Mouse (Mus musculus): ENCODE results near the gene Ndufb4. TPM values are rescaled to one million over a fixed set of nuclear protein-coding genes. Genes with fewer than 3 reads are reported as not detected.
"Not testable (repeated sequence)": the region's sequence is repeated elsewhere in the genome, so short reads cannot be mapped to it uniquely, and the experiment has no call there.

The Ndufb4 gene
- polyA plus RNA-seq, 1 experiment from 2014 or later: 48.9 TPM

DNA sequence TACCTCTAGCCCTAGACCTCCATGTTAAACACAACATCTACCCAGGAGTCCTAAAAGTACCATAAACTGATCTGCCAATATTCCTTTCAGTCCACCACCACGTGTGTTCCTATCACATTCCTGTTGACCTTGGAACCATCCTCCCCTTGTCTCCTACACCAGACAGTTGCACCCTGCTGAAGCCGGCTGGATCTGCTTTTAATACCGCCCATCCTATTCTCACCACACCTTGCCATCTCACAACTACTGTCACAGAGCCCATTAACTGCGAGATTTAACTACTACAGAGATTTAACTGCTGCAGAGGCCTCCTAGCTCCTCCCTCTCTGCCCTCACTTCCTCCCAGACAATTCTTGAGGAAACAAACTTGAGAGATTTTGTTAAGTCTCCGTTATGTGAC lies 2.8 kb downstream of the Ndufb4 start:
- WGBS: 91% methylated on average over 5 of the region's 5 CpGs
- no peak overlapping the region for H3K9ac ChIP-seq
- no peaks in the 10 kb centered on the region for H3K9me3 ChIP-seq (replicated peaks)
- H3K4me1 ChIP-seq: peaks cover 12% of the 10 kb centered on the region
- no peak for ATAC-seq (ENCODE audit: insufficient number of reproducible peaks, low FRiP score, low TSS enrichment, low read depth)
- H3K36me3 ChIP-seq: peaks cover 21% of the 10 kb centered on the region
- H3K27ac ChIP-seq (replicated peaks): no peak overlapping the region
- no peak overlapping the region for H3K4me2 ChIP-seq (replicated peaks)
- H3K27me3 ChIP-seq: no peaks in the 10 kb centered on the region
- H3K4me3 ChIP-seq (replicated peaks): no peak overlapping the region

DNA sequence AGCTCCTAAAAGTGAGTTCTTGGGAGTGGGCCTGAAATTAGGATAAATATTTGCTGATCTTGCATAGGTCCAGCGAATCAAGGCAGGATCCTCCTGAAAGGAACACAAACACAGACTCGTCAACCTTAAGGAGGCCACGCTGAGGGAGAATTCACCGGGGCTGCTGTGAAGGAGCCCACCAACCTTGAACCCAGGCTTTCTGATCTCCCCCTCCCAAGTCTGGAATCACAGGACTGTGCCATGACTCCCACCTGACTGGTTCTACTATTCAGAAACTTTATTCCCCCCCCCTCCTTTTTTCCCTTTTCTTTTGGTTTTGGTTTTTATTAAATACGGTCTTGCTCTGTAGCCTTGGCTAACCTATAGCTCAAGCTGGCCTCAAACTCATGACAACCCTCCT lies 5.2 kb downstream of the Ndufb4 start:
- no peak overlapping the region for H3K9ac ChIP-seq
- H3K4me3 ChIP-seq (replicated peaks): no peak overlapping the region
- no peak for ATAC-seq (ENCODE audit: insufficient number of reproducible peaks, low FRiP score, low TSS enrichment, low read depth)
- WGBS: 86% methylated on average over 5 of the region's 5 CpGs
- H3K9me3 ChIP-seq (replicated peaks): no peaks in the 10 kb centered on the region
- H3K4me2 ChIP-seq (replicated peaks): no peak overlapping the region
- H3K27ac ChIP-seq (replicated peaks): no peak overlapping the region
- H3K27me3 ChIP-seq: no peaks in the 10 kb centered on the region
- peaks cover 35% of the 10 kb centered on the region for H3K36me3 ChIP-seq
- H3K4me1 ChIP-seq: peaks cover 12% of the 10 kb centered on the region

DNA sequence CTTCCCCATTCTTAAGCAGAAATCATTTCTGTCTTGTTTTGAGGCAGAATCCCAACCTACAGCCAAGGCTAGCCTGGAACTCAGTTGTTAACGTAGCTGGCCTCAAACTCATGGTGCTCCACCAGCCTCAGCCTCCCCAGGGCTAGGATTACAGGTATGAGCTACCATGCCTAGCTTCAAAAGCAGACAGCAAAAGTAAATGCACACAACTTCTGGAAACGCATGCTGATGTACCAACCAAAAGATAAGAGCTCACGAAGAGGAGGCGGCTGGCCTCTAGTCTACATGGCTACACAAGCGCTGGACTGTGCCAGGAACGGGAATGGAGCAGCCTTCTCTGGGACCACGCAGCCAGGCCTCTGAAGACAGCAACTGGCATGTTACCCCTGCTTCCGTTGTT lies 6.3 kb downstream of the Ndufb4 start:
- no peak overlapping the region for H3K27ac ChIP-seq (replicated peaks)
- no peak overlapping the region for H3K9ac ChIP-seq
- H3K36me3 ChIP-seq: peaks cover 35% of the 10 kb centered on the region
- 91% methylated on average over 8 of the region's 8 CpGs for WGBS
- H3K4me2 ChIP-seq (replicated peaks): no peak overlapping the region
- H3K27me3 ChIP-seq: no peaks in the 10 kb centered on the region
- H3K4me1 ChIP-seq: peaks cover 9% of the 10 kb centered on the region
- no peaks in the 10 kb centered on the region for H3K9me3 ChIP-seq (replicated peaks)
- H3K4me3 ChIP-seq (replicated peaks): no peak overlapping the region
- no peak for ATAC-seq (ENCODE audit: insufficient number of reproducible peaks, low FRiP score, low TSS enrichment, low read depth)

DNA sequence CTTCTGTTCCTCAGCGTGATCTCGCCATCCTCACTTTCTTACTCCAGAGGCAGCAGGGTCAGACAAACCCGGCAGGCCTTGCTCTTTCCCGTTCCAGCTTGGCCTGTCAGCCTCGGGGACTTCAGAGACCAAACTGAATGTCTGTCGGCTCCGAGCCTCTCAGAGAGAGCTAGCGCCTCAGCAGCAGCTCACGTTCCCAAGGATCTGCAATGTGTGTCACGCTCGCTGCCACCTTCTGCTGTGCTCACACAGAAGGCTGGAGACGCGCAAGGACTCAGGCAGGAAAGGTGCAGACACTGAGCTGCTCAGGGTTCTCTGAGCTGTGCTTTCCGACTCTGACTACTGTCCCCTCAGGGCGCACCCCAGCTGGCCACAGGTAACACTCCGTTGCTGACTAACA lies 7.2 kb downstream of the Ndufb4 start:
- 80% methylated on average over 16 of the region's 16 CpGs for WGBS
- Histone ChIP-seq H3K36me3 (peaks cover 35% of the 10 kb centered on the region), H3K4me1 (peaks cover under 1% of the 10 kb centered on the region; the same call in 1 of the 2 replicates), H3K27me3 (no peaks in the 10 kb centered on the region), H3K27ac (replicated peaks) (no peak overlapping the region), H3K9me3 (replicated peaks) (no peaks in the 10 kb centered on the region), H3K4me2 (replicated peaks) (no peak overlapping the region), H3K9ac (no peak overlapping the region), H3K4me3 (replicated peaks) (no peak overlapping the region)
- no peak for ATAC-seq (ENCODE audit: insufficient number of reproducible peaks, low FRiP score, low TSS enrichment, low read depth)

DNA sequence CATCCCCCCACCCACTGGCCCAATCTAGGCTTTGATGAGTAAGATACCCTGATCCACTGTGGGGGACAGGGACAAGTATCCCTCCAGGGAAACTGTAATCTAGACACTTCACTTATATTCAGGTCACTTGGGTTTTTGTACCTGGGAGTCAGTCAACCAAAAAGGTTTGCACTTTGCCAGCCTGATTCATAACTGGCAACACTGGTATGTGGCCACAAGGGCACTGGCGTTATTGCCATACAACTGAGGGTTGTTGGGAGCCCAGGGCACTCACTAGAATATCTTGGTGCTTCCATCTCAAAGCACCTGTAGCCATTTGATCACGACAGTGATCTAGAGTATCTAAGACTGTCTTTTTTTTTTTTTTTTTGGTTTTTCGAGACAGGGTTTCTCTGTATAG lies 8.5 kb downstream of the Ndufb4 start:
- no peak overlapping the region for H3K27ac ChIP-seq (replicated peaks)
- H3K27me3 ChIP-seq: no peaks in the 10 kb centered on the region
- 92% methylated on average over 3 of the region's 3 CpGs for WGBS
- H3K4me2 ChIP-seq (replicated peaks): no peak overlapping the region
- H3K9ac ChIP-seq: no peak overlapping the region
- ATAC-seq (ENCODE audit: insufficient number of reproducible peaks, low FRiP score, low TSS enrichment, low read depth): no peak
- H3K4me3 ChIP-seq (replicated peaks): no peak overlapping the region
- H3K36me3 ChIP-seq: peaks cover 32% of the 10 kb centered on the region
- no peaks in the 10 kb centered on the region for H3K9me3 ChIP-seq (replicated peaks)
- no peaks in the 10 kb centered on the region for H3K4me1 ChIP-seq

DNA sequence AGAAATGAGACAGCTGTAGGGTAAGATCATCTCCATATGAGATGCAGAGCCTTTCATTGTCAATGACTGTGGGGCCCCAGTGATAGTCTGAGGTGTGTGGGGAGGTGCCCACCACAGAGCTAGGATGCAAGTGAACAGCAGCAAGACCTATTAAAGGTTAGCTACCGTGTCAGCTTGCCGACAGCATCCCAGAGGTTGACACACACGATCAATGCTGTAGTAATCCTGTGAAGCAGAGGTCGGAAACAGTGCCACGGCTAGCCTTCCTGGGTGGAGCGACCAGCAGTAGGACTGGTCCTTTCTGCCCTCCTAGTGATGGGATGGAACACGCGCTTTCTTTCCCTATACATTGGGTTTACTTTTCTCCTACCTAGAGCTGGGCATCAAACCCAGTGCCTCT lies 9.0 kb downstream of the Ndufb4 start:
- H3K4me1 ChIP-seq: no peaks in the 10 kb centered on the region
- WGBS: 92% methylated on average over 8 of the region's 8 CpGs
- ATAC-seq (ENCODE audit: insufficient number of reproducible peaks, low FRiP score, low TSS enrichment, low read depth): no peak
- peaks cover 32% of the 10 kb centered on the region for H3K36me3 ChIP-seq
- no peak overlapping the region for H3K27ac ChIP-seq (replicated peaks)
- H3K9ac ChIP-seq: no peak overlapping the region
- H3K9me3 ChIP-seq (replicated peaks): no peaks in the 10 kb centered on the region
- H3K4me2 ChIP-seq (replicated peaks): no peak overlapping the region
- H3K27me3 ChIP-seq: no peaks in the 10 kb centered on the region
- no peak overlapping the region for H3K4me3 ChIP-seq (replicated peaks)

DNA sequence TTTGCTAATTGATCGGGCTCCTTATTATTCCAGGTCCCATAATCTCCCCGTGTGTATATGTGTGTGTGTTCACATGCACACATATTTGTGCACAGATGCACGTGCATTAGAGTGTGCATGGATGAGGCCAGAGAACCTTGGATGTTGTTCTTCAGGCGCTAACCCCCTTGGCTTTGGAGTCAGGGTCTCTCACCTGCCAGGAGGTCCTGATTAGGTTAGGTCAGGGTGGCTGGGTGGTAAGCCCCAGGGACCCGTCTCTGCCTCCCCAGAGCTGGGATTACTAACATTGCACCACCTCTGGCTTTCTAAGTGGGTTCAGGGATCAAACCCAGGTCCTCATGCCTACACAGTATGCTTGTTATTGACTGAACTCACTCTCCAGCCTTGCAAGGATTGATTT lies 9.8 kb downstream of the Ndufb4 start:
- Histone ChIP-seq H3K27me3 (no peaks in the 10 kb centered on the region), H3K36me3 (peaks cover 32% of the 10 kb centered on the region), H3K4me1 (no peaks in the 10 kb centered on the region), H3K4me2 (replicated peaks) (no peak overlapping the region), H3K27ac (replicated peaks) (no peak overlapping the region), H3K9me3 (replicated peaks) (no peaks in the 10 kb centered on the region), H3K4me3 (replicated peaks) (no peak overlapping the region), H3K9ac (no peak overlapping the region)
- no peak; the same call in 1 of the 2 replicates for ATAC-seq (ENCODE audit: insufficient number of reproducible peaks, low FRiP score, low TSS enrichment, low read depth)
- 86% methylated on average over 5 of the region's 5 CpGs for WGBS

DNA sequence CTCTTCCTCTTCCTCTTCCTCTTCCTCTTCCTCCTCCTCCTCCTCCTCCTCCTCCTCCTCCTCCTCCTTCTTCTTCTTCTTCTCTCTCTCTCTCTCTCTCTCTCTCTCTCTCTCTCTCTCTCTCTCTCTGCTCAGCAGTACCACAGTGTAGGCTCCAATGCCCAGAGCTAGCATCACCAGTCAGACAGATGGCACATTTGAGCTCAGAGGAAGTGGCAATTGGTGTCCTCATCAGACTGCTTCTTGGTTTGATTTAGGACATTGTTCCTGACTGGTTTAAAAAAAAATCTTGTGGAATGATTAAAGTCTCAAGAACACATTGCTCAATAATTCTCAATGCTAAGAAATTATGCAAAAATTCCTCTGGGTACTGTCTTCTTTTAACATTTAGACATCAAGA lies 13.7 kb downstream of the Ndufb4 start:
- not testable (repeated sequence) for H3K4me3 ChIP-seq (replicated peaks); ATAC-seq (ENCODE audit: insufficient number of reproducible peaks, low FRiP score, low TSS enrichment, low read depth); H3K4me2 ChIP-seq (replicated peaks); H3K27me3 ChIP-seq; H3K9me3 ChIP-seq (replicated peaks); H3K4me1 ChIP-seq; H3K27ac ChIP-seq (replicated peaks); H3K9ac ChIP-seq; H3K36me3 ChIP-seq

DNA sequence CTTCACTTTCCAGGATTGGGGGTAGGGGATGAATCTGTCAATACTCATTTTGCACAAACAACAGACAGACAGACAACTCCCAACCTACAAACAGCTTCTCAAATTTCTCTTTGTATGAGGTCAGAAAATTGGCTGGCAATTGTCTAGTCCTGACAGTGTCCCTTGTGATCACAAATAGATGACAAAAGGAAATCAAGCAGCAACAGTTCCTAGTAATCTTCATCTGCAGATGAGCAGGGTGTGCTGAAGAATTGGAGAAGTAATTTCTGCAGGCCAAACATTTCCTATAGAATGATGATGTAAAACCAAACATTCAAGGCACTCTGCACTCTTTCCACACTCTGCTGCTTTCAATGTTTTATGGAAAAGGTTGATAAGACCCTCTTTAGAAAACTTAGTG lies 16.5 kb downstream of the Ndufb4 start:
- Histone ChIP-seq H3K4me1 (no peaks in the 10 kb centered on the region), H3K36me3 (no peaks in the 10 kb centered on the region), H3K27ac (replicated peaks) (no peak overlapping the region)

DNA sequence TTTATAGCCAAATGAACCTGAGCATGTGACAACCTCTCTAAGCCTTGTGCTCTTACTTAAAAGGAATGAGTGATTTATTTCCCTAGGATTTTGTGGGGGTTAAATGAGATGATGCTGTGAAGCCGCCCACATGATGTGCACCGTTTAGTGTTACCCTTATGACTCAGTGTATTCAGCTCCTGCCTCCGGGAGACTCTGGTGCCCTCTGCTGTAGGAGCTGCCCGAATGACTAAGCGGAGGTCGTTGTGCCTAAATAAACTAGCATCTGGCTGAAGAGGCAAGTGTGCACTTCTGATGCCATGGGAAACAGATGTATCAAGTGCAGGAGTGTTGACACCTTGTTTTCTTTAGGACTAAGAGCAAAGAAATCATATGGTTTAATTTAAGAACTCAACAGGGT lies 18.1 kb downstream of the Ndufb4 start:
- Histone ChIP-seq H3K27ac (replicated peaks) (no peak overlapping the region), H3K4me2 (replicated peaks) (no peak overlapping the region), H3K9ac (no peak overlapping the region), H3K4me3 (replicated peaks) (no peak overlapping the region), H3K4me1 (no peaks in the 10 kb centered on the region), H3K36me3 (no peaks in the 10 kb centered on the region), H3K27me3 (no peaks in the 10 kb centered on the region), H3K9me3 (replicated peaks) (no peaks in the 10 kb centered on the region)
- WGBS: 49% methylated on average over 6 of the region's 6 CpGs
- no peak for ATAC-seq (ENCODE audit: insufficient number of reproducible peaks, low FRiP score, low TSS enrichment, low read depth)

More for the DNA sequence above, 16.5 kb downstream of the Ndufb4 start:
- no peak for ATAC-seq (ENCODE audit: insufficient number of reproducible peaks, low FRiP score, low TSS enrichment, low read depth)
- H3K9me3 ChIP-seq (replicated peaks): no peaks in the 10 kb centered on the region
- no peak overlapping the region for H3K4me2 ChIP-seq (replicated peaks)
- H3K4me3 ChIP-seq (replicated peaks): no peak overlapping the region
- H3K27me3 ChIP-seq: no peaks in the 10 kb centered on the region
- no peak overlapping the region for H3K9ac ChIP-seq

DNA sequence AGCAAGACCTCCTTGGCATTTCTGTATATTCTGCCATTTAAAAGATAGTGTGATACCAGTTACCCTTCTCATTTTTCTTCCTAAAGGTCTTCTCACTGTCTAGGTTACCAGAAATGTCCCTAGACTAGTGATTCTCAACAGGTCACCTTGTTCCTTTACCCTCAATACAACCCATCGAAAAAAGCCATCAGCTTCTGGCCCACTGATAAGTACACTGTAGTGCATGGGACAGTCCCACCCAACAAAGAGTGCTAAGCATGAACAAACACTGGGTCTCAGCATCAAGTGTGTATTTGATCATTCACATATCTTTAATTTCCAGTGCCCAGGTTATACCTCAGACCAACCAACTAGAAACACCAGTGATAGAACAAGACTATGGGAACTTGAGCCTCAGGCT lies 19.2 kb downstream of the Ndufb4 start:
- 91% methylated on average over 1 of the region's 1 CpGs for WGBS
- Histone ChIP-seq H3K27ac (replicated peaks) (no peak overlapping the region), H3K9ac (no peak overlapping the region), H3K4me3 (replicated peaks) (no peak overlapping the region), H3K4me1 (no peaks in the 10 kb centered on the region), H3K27me3 (no peaks in the 10 kb centered on the region), H3K36me3 (no peaks in the 10 kb centered on the region), H3K4me2 (replicated peaks) (no peak overlapping the region), H3K9me3 (replicated peaks) (no peaks in the 10 kb centered on the region)
- no peak for ATAC-seq (ENCODE audit: insufficient number of reproducible peaks, low FRiP score, low TSS enrichment, low read depth)

DNA sequence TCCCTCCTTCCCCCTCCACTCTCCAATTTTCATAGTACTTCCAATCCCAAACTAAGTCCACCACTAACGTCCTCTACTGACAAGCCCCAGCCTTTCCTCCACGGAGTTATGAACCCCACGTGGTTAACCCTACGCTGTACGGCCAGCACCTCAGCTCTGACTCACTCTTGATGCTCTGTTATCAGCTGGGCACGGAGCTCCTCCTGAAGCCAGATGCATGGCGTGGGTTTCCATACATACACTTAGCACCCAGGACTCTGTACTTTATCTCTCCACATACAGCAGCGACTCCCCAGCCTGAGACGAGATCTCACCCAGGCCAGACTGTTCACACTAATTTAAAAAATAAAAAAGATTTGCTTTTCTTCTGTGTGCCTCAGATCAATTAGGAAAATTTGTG lies 19.7 kb downstream of the Ndufb4 start:
- 66% methylated on average over 9 of the region's 9 CpGs for WGBS
- no peaks in the 10 kb centered on the region for H3K36me3 ChIP-seq

More for the DNA sequence above, 19.7 kb downstream of the Ndufb4 start:
- Histone ChIP-seq H3K9me3 (replicated peaks) (no peaks in the 10 kb centered on the region), H3K27ac (replicated peaks) (no peak overlapping the region), H3K4me2 (replicated peaks) (no peak overlapping the region), H3K4me1 (no peaks in the 10 kb centered on the region), H3K4me3 (replicated peaks) (no peak overlapping the region), H3K27me3 (no peaks in the 10 kb centered on the region), H3K9ac (no peak overlapping the region)
- ATAC-seq (ENCODE audit: insufficient number of reproducible peaks, low FRiP score, low TSS enrichment, low read depth): no peak

All from embryonic facial prominence, embryonic 15.5 days (tissue).